Mouse (Mus musculus) ES-E14 (cell line): ENCODE data around the gene Hsf4.

Experiments
- HCFC1 ChIP-seq: IDR thresholded peaks from 2 replicates; pipeline ENCODE4 v1.6.1; 2012; ENCODE audit warnings: low read length, inconsistent platforms, borderline replicate concordance; ENCODE audit not compliant: insufficient read depth
- ZNF384 ChIP-seq: IDR thresholded peaks from 2 replicates; pipeline ENCODE4 v1.6.1; 2012; ENCODE audit warnings: low read depth, low read length, inconsistent platforms

DNA sequence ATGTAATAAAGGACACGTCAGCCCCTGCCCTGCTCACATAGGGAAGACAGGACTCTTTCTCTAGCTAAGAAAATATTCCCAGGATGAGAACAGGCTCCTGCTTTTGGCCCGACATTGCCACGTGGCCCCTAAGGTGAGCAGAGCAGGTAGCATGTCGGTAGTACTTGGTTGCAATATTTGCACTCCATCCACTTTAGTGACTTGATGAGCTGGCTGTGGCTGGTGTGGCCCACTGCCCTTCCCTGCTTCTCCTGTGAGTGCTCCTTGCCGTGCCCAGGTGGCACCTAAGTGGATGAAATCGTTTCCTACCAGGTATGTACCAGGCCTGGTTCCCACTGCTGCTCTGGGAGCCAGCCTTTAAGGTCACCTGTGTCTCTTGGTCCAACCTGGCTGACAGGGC, 17.6 kb upstream of the Hsf4 start:
- no peak for TF ChIP-seq ZNF384
- TF ChIP-seq HCFC1: no peak
